Mouse (Mus musculus): ENCODE results near the gene Itgal.

GRCm38 (mm10) chr7:127290142-127290541, 5.9 kb upstream of the Itgal start:
- TF ChIP-seq POLR2A (IDR thresholded peaks at IDR 0.05; ENCODE audit: borderline replicate concordance, insufficient read depth, low read length) (no peak), CTCF (IDR thresholded peaks at IDR 0.05; ENCODE audit: borderline replicate concordance, insufficient read depth, low read depth, low read length) (no peak)
